Mouse (Mus musculus) cortical plate, adult 2 months (tissue): Measurements from ENCODE around the gene Upp1.

Source experiments
- CTCF ChIP-seq: fragments of 200-500 bp; IDR thresholded peaks from 2 replicates; pipeline ENCODE4 v1.5.1; 2011; ENCODE audit warnings: mild to moderate bottlenecking, control low read depth, low read length; ENCODE audit not compliant: insufficient read depth; ENCODE audit errors: extremely low read depth
- POLR2A ChIP-seq: fragments of 200-500 bp; IDR thresholded peaks from 2 replicates; pipeline ENCODE4 v1.6.1; 2011; ENCODE audit warnings: mild to moderate bottlenecking, low read length, control low read depth; ENCODE audit not compliant: insufficient read depth; ENCODE audit errors: extremely low read depth

GRCm38 (mm10) chr11:9119231-9120020, 1.5 kb downstream of the Upp1 start:
- TF ChIP-seq CTCF (no peak), POLR2A (no peak)
